Mouse (Mus musculus): ENCODE results near the gene Rapgefl1. TPM values are rescaled to one million over a fixed set of nuclear protein-coding genes. Genes with fewer than 3 reads are reported as not detected.

Gene Rapgefl1
- polyA plus RNA-seq, 1 experiment from 2014 or later, result 1.1 TPM

- Histone ChIP-seq H3K4me1 (ENCODE audit: insufficient read depth, low read depth, low read length) (no peaks in the 10 kb centered on the region; the same call in 1 of the 2 replicates), H3K9me3 (ENCODE audit: low read length) (no peaks in the 10 kb centered on the region), H3K9ac (replicated peaks; ENCODE audit: low read depth) (no peak overlapping the region), H3K27ac (ENCODE audit: low read length) (no peak overlapping the region), H3K4me3 (ENCODE audit: low read depth, low read length) (no peak overlapping the region), H3K27me3 (replicated peaks; ENCODE audit: insufficient read depth, low read length) (no peaks in the 10 kb centered on the region), H3K4me2 (replicated peaks; ENCODE audit: low read depth, low read length) (no peak overlapping the region), H3K36me3 (ENCODE audit: insufficient read depth, low read length) (no peaks in the 10 kb centered on the region)
- no peak for TF ChIP-seq EP300 (IDR thresholded peaks at IDR 0.05)
- no peak for TF ChIP-seq CTCF (IDR thresholded peaks at IDR 0.05)
- no peak for ATAC-seq
- 12% methylated on average over 19 of the region's 19 CpGs for WGBS
- DNase-seq (ENCODE audit: low spot score), result no peak
Measured at GRCm38 (mm10) chr11:98849196-98849894, 12.8 kb downstream of the Rapgefl1 start.

GRCm38 (mm10) chr11:98850100-98851093, 13.8 kb downstream of the Rapgefl1 start:
- Histone ChIP-seq H3K36me3 (ENCODE audit: insufficient read depth, low read length) (no peaks in the 10 kb centered on the region), H3K27ac (ENCODE audit: low read length) (no peak overlapping the region), H3K4me3 (ENCODE audit: low read depth, low read length) (no peak overlapping the region), H3K4me2 (replicated peaks; ENCODE audit: low read depth, low read length) (peak overlapping the region; percentile 19; the same call in 1 of the 2 replicates), H3K9ac (replicated peaks; ENCODE audit: low read depth) (no peak overlapping the region), H3K27me3 (replicated peaks; ENCODE audit: insufficient read depth, low read length) (no peaks in the 10 kb centered on the region), H3K4me1 (ENCODE audit: insufficient read depth, low read depth, low read length) (no peaks in the 10 kb centered on the region; the same call in 1 of the 2 replicates), H3K9me3 (ENCODE audit: low read length) (no peaks in the 10 kb centered on the region)
- ATAC-seq (no peak), DNase-seq (ENCODE audit: low spot score) (no peak)
- 47% methylated on average over 26 of the region's 26 CpGs for WGBS
- TF ChIP-seq EP300 (IDR thresholded peaks at IDR 0.05) (no peak), CTCF (IDR thresholded peaks at IDR 0.05) (no peak)

GRCm38 (mm10) chr11:98854116-98854515, 17.5 kb downstream of the Rapgefl1 start:
- TF ChIP-seq EP300 (IDR thresholded peaks at IDR 0.05) (no peak), CTCF (IDR thresholded peaks at IDR 0.05) (no peak)
- Histone ChIP-seq H3K27me3 (replicated peaks; ENCODE audit: insufficient read depth, low read length) (no peaks in the 10 kb centered on the region), H3K9me3 (ENCODE audit: low read length) (no peaks in the 10 kb centered on the region), H3K27ac (ENCODE audit: low read length) (no peak overlapping the region), H3K9ac (replicated peaks; ENCODE audit: low read depth) (no peak overlapping the region), H3K36me3 (ENCODE audit: insufficient read depth, low read length) (no peaks in the 10 kb centered on the region), H3K4me3 (ENCODE audit: low read depth, low read length) (no peak overlapping the region), H3K4me2 (replicated peaks; ENCODE audit: low read depth, low read length) (no peak overlapping the region), H3K4me1 (ENCODE audit: insufficient read depth, low read depth, low read length) (no peaks in the 10 kb centered on the region; the same call in 1 of the 2 replicates)
- DNase-seq (ENCODE audit: low spot score) (no peak), ATAC-seq (no peak)
- WGBS, result 75% methylated on average over 8 of the region's 8 CpGs

GRCm38 (mm10) chr11:98854659-98855058, 18.1 kb downstream of the Rapgefl1 start:
- no peak for TF ChIP-seq CTCF (IDR thresholded peaks at IDR 0.05)
- no peak for TF ChIP-seq EP300 (IDR thresholded peaks at IDR 0.05)
- 61% methylated on average over 2 of the region's 2 CpGs for WGBS
- no peaks in the 10 kb centered on the region; the same call in 1 of the 2 replicates for H3K4me1 ChIP-seq (ENCODE audit: insufficient read depth, low read depth, low read length)
- no peak overlapping the region for H3K9ac ChIP-seq (replicated peaks; ENCODE audit: low read depth)
- H3K4me2 ChIP-seq (replicated peaks; ENCODE audit: low read depth, low read length), result no peak overlapping the region
- no peaks in the 10 kb centered on the region for H3K27me3 ChIP-seq (replicated peaks; ENCODE audit: insufficient read depth, low read length)
- no peak overlapping the region for H3K4me3 ChIP-seq (ENCODE audit: low read depth, low read length)
- ATAC-seq, result no peak
- no peak for DNase-seq (ENCODE audit: low spot score)
- no peak overlapping the region for H3K27ac ChIP-seq (ENCODE audit: low read length)
- H3K36me3 ChIP-seq (ENCODE audit: insufficient read depth, low read length), result no peaks in the 10 kb centered on the region
- no peaks in the 10 kb centered on the region for H3K9me3 ChIP-seq (ENCODE audit: low read length)

GRCm38 (mm10) chr11:98858759-98859731, 22.5 kb downstream of the Rapgefl1 start:
- WGBS, result 32% methylated on average over 14 of the region's 14 CpGs
- H3K9me3 ChIP-seq (ENCODE audit: low read length), result no peaks in the 10 kb centered on the region
- no peaks in the 10 kb centered on the region for H3K27me3 ChIP-seq (replicated peaks; ENCODE audit: insufficient read depth, low read length)
- H3K9ac ChIP-seq (replicated peaks; ENCODE audit: low read depth), result no peak overlapping the region
- H3K4me3 ChIP-seq (ENCODE audit: low read depth, low read length), result no peak overlapping the region
- TF ChIP-seq EP300 (IDR thresholded peaks at IDR 0.05) (no peak), CTCF (IDR thresholded peaks at IDR 0.05) (peak; percentile 90)
- ATAC-seq (peak; percentile 69), DNase-seq (ENCODE audit: low spot score) (peak; percentile 90)
- no peak overlapping the region for H3K27ac ChIP-seq (ENCODE audit: low read length)
- peaks cover 3% of the 10 kb centered on the region; the same call in 1 of the 2 replicates for H3K4me1 ChIP-seq (ENCODE audit: insufficient read depth, low read depth, low read length)
- H3K4me2 ChIP-seq (replicated peaks; ENCODE audit: low read depth, low read length), result no peak overlapping the region
- H3K36me3 ChIP-seq (ENCODE audit: insufficient read depth, low read length), result no peaks in the 10 kb centered on the region

All from lung, postnatal 0 days (tissue).